Mouse (Mus musculus): Measurements from ENCODE around the gene Ptprg. TPM values are rescaled to one million over a fixed set of nuclear protein-coding genes. Genes with fewer than 3 reads are reported as not detected.

The Ptprg gene
- polyA plus RNA-seq, 1 experiment from 2014 or later = 55.8 TPM

DNA sequence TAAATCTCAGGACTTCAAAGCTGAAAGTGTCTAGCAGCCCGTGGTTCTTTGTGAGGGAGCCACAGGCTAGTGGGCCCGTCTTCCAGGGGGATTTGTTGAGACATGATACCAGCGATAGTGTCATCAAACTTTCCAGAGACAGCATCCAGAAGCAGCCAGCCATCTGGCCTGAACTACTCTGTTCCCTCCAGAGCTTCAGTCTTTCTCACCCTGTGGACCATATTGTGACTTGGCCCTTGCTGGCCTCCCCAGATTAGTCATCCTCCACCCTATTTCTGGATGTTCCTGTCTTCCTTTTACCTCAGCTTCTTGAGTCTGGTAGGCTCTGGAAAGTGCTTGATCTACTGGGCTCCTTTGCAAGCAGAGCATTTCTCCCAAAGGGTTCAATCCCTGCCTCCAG, 333.1 kb downstream of the Ptprg start:
- WGBS = 81% methylated on average over 3 of the region's 3 CpGs
- H3K4me2 ChIP-seq (replicated peaks) = no peak overlapping the region
- no peak for ATAC-seq (ENCODE audit: low FRiP score)
- H3K36me3 ChIP-seq = no peaks in the 10 kb centered on the region
- H3K9ac ChIP-seq = no peak overlapping the region
- no peak overlapping the region for H3K4me3 ChIP-seq
- H3K27ac ChIP-seq = no peak overlapping the region
- H3K9me3 ChIP-seq (replicated peaks) = no peaks in the 10 kb centered on the region
- no peaks in the 10 kb centered on the region for H3K27me3 ChIP-seq
- peaks cover 12% of the 10 kb centered on the region; the same call in 1 of the 2 replicates for H3K4me1 ChIP-seq

- peaks cover 11% of the 10 kb centered on the region for H3K4me1 ChIP-seq
- 78% methylated on average over 3 of the region's 3 CpGs for WGBS
- H3K27me3 ChIP-seq = no peaks in the 10 kb centered on the region; the same call in 1 of the 2 replicates
- no peak overlapping the region for H3K27ac ChIP-seq
- no peak overlapping the region for H3K9ac ChIP-seq
- H3K4me3 ChIP-seq = no peak overlapping the region
- no peak overlapping the region for H3K4me2 ChIP-seq (replicated peaks)
- no peaks in the 10 kb centered on the region for H3K9me3 ChIP-seq (replicated peaks)
- no peaks in the 10 kb centered on the region for H3K36me3 ChIP-seq
- no peak for ATAC-seq (ENCODE audit: low FRiP score)
Measured at GRCm38 (mm10) chr14:11890890-11891289, 337.6 kb downstream of the Ptprg start.

GRCm38 (mm10) chr14:11892621-11893020, 339.3 kb downstream of the Ptprg start:
- peaks cover 11% of the 10 kb centered on the region for H3K4me1 ChIP-seq
- H3K9ac ChIP-seq = no peak overlapping the region
- H3K9me3 ChIP-seq (replicated peaks) = no peaks in the 10 kb centered on the region
- no peak overlapping the region for H3K27ac ChIP-seq
- 38% methylated on average over 9 of the region's 9 CpGs for WGBS
- H3K4me2 ChIP-seq (replicated peaks) = no peak overlapping the region
- H3K36me3 ChIP-seq = no peaks in the 10 kb centered on the region
- no peak overlapping the region for H3K4me3 ChIP-seq
- no peaks in the 10 kb centered on the region; the same call in 1 of the 2 replicates for H3K27me3 ChIP-seq
- no peak for ATAC-seq (ENCODE audit: low FRiP score)

GRCm38 (mm10) chr14:11895486-11895885, 342.2 kb downstream of the Ptprg start:
- no peaks in the 10 kb centered on the region for H3K36me3 ChIP-seq
- no peak overlapping the region for H3K9ac ChIP-seq
- H3K4me2 ChIP-seq (replicated peaks) = no peak overlapping the region
- H3K4me1 ChIP-seq = peaks cover 11% of the 10 kb centered on the region
- H3K9me3 ChIP-seq (replicated peaks) = no peaks in the 10 kb centered on the region
- WGBS = 76% methylated on average over 13 of the region's 13 CpGs
- no peaks in the 10 kb centered on the region; the same call in 1 of the 2 replicates for H3K27me3 ChIP-seq
- no peak overlapping the region for H3K4me3 ChIP-seq
- ATAC-seq (ENCODE audit: low FRiP score) = no peak
- H3K27ac ChIP-seq = no peak overlapping the region

DNA sequence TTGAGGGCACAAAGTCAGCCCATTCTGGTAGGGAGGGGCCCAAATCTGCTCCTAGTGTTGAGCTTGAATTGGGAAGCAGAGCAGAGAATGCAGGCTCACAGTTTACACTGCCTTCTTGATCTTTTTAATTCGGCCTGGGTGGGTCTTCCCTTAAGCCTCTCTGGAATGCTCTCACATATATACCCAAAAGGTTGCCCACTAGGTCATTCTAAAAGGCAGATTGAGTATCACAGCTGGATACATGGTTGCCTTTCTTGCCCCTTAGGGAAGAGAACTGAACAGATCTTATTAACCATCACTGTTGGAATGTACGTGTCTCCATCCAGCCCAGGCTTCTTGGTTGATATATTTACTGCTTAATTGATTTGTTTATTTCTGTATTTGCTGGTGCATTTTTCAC, 349.5 kb downstream of the Ptprg start:
- 60% methylated on average over 2 of the region's 2 CpGs for WGBS
- Histone ChIP-seq H3K27ac (no peak overlapping the region), H3K36me3 (no peaks in the 10 kb centered on the region), H3K27me3 (no peaks in the 10 kb centered on the region), H3K9me3 (replicated peaks) (no peaks in the 10 kb centered on the region), H3K4me3 (no peak overlapping the region), H3K9ac (no peak overlapping the region), H3K4me2 (replicated peaks) (no peak overlapping the region), H3K4me1 (peaks cover 8% of the 10 kb centered on the region)
- ATAC-seq (ENCODE audit: low FRiP score) = no peak

DNA sequence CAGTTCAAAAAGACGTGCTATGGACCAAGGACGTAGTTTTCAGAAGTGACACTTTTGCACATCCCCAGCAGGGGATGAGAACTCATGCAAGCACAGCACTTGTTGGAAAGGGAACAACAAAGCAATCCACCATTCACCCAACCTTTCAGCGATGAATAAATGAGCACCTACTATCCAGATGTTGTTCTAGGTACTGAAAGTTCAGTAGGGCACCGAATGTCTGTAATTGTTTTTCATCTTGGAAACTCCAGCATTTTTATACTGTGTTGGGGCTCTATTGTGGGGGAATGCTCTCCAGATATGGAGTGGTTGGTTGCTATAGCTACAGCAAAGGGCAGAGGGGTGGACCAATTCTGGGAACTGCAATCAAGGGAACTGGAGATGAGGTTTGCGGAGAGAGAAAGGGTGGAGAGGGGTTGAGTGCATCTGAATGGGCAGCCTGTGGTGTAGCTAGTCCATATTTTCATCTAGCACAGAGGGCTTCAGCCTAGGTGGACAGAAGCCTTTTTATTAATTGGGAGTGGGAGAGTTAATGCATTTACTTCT, 352.9 kb downstream of the Ptprg start:
- peaks cover 8% of the 10 kb centered on the region for H3K4me1 ChIP-seq
- no peak overlapping the region for H3K4me3 ChIP-seq
- H3K27ac ChIP-seq = no peak overlapping the region
- no peak overlapping the region for H3K9ac ChIP-seq
- H3K27me3 ChIP-seq = no peaks in the 10 kb centered on the region
- no peak overlapping the region for H3K4me2 ChIP-seq (replicated peaks)
- 69% methylated on average over 5 of the region's 5 CpGs for whole genome bisulfite sequencing
- no peaks in the 10 kb centered on the region for H3K36me3 ChIP-seq
- H3K9me3 ChIP-seq (replicated peaks) = no peaks in the 10 kb centered on the region
- ATAC-seq (ENCODE audit: low FRiP score) = no peak

- H3K36me3 ChIP-seq = no peaks in the 10 kb centered on the region
- H3K9me3 ChIP-seq (replicated peaks) = no peaks in the 10 kb centered on the region
- no peak for ATAC-seq (ENCODE audit: low FRiP score)
- H3K4me2 ChIP-seq (replicated peaks) = no peak overlapping the region
- H3K4me1 ChIP-seq = no peaks in the 10 kb centered on the region
- H3K4me3 ChIP-seq = no peak overlapping the region
- no peak overlapping the region for H3K27ac ChIP-seq
- WGBS = 86% methylated on average over 1 of the region's 1 CpGs
- no peaks in the 10 kb centered on the region for H3K27me3 ChIP-seq
- no peak overlapping the region for H3K9ac ChIP-seq
Measured at GRCm38 (mm10) chr14:11912253-11912652, 358.9 kb downstream of the Ptprg start.

DNA sequence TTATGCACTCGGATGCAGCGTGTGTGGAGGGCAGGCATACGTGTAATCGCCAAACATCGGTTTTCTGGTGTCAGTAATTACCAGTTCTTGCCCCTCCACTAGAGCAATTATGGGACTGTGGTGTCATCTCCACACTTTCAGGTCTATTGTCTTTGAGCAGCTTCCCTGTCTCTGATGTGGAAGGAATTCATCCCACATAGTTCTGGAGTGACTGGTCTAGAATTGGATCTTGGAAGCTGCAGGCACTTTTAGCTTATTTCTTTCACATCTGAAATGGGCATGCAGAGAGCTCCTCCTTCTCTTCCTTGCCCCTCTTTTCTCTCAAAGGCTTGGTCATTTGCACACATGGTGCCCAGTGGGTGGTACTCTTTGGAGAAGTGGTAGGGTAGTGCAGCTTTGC, 363.9 kb downstream of the Ptprg start:
- WGBS = 91% methylated on average over 5 of the region's 5 CpGs

GRCm38 (mm10) chr14:11928545-11928944, 375.2 kb downstream of the Ptprg start:
- H3K4me3 ChIP-seq = no peak overlapping the region
- 85% methylated on average over 2 of the region's 2 CpGs for WGBS
- no peaks in the 10 kb centered on the region for H3K9me3 ChIP-seq (replicated peaks)
- H3K36me3 ChIP-seq = no peaks in the 10 kb centered on the region
- no peaks in the 10 kb centered on the region for H3K27me3 ChIP-seq
- ATAC-seq (ENCODE audit: low FRiP score) = no peak
- no peak overlapping the region for H3K27ac ChIP-seq
- H3K9ac ChIP-seq = no peak overlapping the region
- H3K4me2 ChIP-seq (replicated peaks) = no peak overlapping the region
- no peaks in the 10 kb centered on the region for H3K4me1 ChIP-seq

More for the DNA sequence above, 363.9 kb downstream of the Ptprg start:
- no peak overlapping the region for H3K4me3 ChIP-seq
- no peak overlapping the region for H3K4me2 ChIP-seq (replicated peaks)
- H3K9ac ChIP-seq = no peak overlapping the region
- H3K27me3 ChIP-seq = no peaks in the 10 kb centered on the region
- H3K4me1 ChIP-seq = no peaks in the 10 kb centered on the region
- no peaks in the 10 kb centered on the region for H3K9me3 ChIP-seq (replicated peaks)
- ATAC-seq (ENCODE audit: low FRiP score) = no peak
- no peaks in the 10 kb centered on the region for H3K36me3 ChIP-seq
- H3K27ac ChIP-seq = no peak overlapping the region

- Histone ChIP-seq H3K9me3 (replicated peaks) (no peaks in the 10 kb centered on the region), H3K4me3 (no peak overlapping the region), H3K9ac (no peak overlapping the region), H3K4me1 (no peaks in the 10 kb centered on the region), H3K36me3 (no peaks in the 10 kb centered on the region), H3K4me2 (replicated peaks) (no peak overlapping the region), H3K27ac (no peak overlapping the region), H3K27me3 (no peaks in the 10 kb centered on the region)
- no peak for ATAC-seq (ENCODE audit: low FRiP score)
- WGBS = 54% methylated on average over 3 of the region's 3 CpGs
Measured at GRCm38 (mm10) chr14:11932517-11932916, 379.2 kb downstream of the Ptprg start.

DNA sequence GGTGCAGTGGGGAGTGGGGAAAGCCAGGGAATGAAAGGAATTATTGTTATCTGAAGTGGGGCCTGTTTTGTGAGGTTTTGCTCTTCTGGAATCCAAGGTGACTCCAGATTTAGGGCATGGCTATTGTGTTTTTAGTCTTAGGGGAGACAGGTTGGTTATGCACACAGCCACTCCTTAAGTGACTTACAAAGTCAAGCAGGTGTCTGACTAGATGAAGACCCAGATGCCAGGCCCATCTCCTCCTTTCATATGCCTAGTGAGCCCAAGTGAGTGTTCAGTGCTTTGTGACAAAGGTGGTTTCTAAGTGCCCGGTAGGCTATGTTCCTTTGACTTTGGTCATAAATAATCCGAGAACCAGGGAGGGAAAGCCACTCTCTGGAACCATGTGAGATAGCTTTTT, 381.2 kb downstream of the Ptprg start:
- no peak overlapping the region for H3K9ac ChIP-seq
- H3K27ac ChIP-seq = no peak overlapping the region
- no peaks in the 10 kb centered on the region for H3K4me1 ChIP-seq
- ATAC-seq (ENCODE audit: low FRiP score) = no peak
- 89% methylated on average over 2 of the region's 2 CpGs for WGBS
- no peaks in the 10 kb centered on the region for H3K27me3 ChIP-seq
- H3K9me3 ChIP-seq (replicated peaks) = no peaks in the 10 kb centered on the region
- no peak overlapping the region for H3K4me3 ChIP-seq
- H3K4me2 ChIP-seq (replicated peaks) = no peak overlapping the region
- no peaks in the 10 kb centered on the region for H3K36me3 ChIP-seq

GRCm38 (mm10) chr14:11935281-11935680, 381.9 kb downstream of the Ptprg start:
- no peak overlapping the region for H3K4me3 ChIP-seq
- no peaks in the 10 kb centered on the region for H3K27me3 ChIP-seq
- no peaks in the 10 kb centered on the region for H3K36me3 ChIP-seq
- H3K27ac ChIP-seq = no peak overlapping the region
- no peaks in the 10 kb centered on the region for H3K4me1 ChIP-seq
- no peaks in the 10 kb centered on the region for H3K9me3 ChIP-seq (replicated peaks)
- no peak overlapping the region for H3K9ac ChIP-seq
- WGBS = 34% methylated on average over 1 of the region's 1 CpGs
- ATAC-seq (ENCODE audit: low FRiP score) = no peak
- H3K4me2 ChIP-seq (replicated peaks) = no peak overlapping the region

GRCm38 (mm10) chr14:11935698-11936097, 382.4 kb downstream of the Ptprg start:
- H3K4me2 ChIP-seq (replicated peaks) = no peak overlapping the region
- no peak for ATAC-seq (ENCODE audit: low FRiP score)
- no peak overlapping the region for H3K4me3 ChIP-seq
- no peaks in the 10 kb centered on the region for H3K27me3 ChIP-seq
- no peaks in the 10 kb centered on the region for H3K9me3 ChIP-seq (replicated peaks)
- 81% methylated on average over 7 of the region's 7 CpGs for WGBS
- H3K27ac ChIP-seq = no peak overlapping the region
- no peak overlapping the region for H3K9ac ChIP-seq
- H3K36me3 ChIP-seq = no peaks in the 10 kb centered on the region
- no peaks in the 10 kb centered on the region for H3K4me1 ChIP-seq
